In the genomic region with DNA sequence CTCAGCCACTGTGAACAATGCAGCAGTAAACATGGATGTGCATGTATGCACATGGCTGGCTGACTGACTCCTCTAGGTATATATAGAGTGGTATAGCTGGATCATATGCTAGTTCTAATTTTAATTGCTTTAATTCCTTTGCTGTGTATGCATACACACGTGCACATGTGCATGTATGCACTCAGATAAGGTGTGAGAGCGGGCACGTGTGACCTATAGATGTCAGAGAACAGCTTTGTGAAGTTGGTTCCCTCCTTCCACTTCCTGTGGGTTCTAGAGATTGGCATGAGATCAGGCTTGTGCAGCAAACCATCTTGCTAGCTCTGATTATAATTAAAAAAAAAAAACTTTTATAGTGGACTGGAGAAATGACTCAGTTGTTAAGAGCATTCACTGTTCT, we compare ENCODE assay signal across 32 mouse cellular contexts. TPM values are rescaled to one million over a fixed set of nuclear protein-coding genes. Genes with fewer than 3 reads are reported as not detected.
"Had no signal": no experiment of that assay in that cellular context is flagged by ENCODE, and none has a peak within 500 bp of the region (broad histone marks: within the 10 kb centered on the region; RNA-seq: fewer than 3 reads in every experiment).

No protein-coding gene starts in this region.

- H3K4me3 ChIP-seq: embryonic facial prominence, embryonic 10.5 days; embryonic facial prominence, embryonic 12.5 days; embryonic facial prominence, embryonic 13.5 days; embryonic facial prominence, embryonic 15.5 days; erythroblast, embryonic 14.5 days; forebrain, embryonic 10.5 days; forebrain, embryonic 12.5 days; forebrain, embryonic 13.5 days; forebrain, embryonic 15.5 days; gastrocnemius, adult 2 months; heart, adult 2 months had no signal

- H3K27me3 ChIP-seq: embryonic facial prominence, embryonic 12.5 days; embryonic facial prominence, embryonic 13.5 days; embryonic facial prominence, embryonic 15.5 days; forebrain, embryonic 12.5 days; forebrain, embryonic 13.5 days; forebrain, embryonic 15.5 days had no signal

- H3K36me3 ChIP-seq: embryonic facial prominence, embryonic 10.5 days; embryonic facial prominence, embryonic 12.5 days; embryonic facial prominence, embryonic 13.5 days; embryonic facial prominence, embryonic 15.5 days; forebrain, embryonic 10.5 days; forebrain, embryonic 12.5 days; forebrain, embryonic 15.5 days had no signal

- H3K27ac ChIP-seq: embryonic facial prominence, embryonic 10.5 days; embryonic facial prominence, embryonic 12.5 days; embryonic facial prominence, embryonic 13.5 days; embryonic facial prominence, embryonic 15.5 days; forebrain, embryonic 10.5 days; forebrain, embryonic 12.5 days; forebrain, embryonic 13.5 days; forebrain, embryonic 15.5 days; gastrocnemius, adult 2 months; heart, adult 2 months had no signal

- DNase-seq: cerebellum, adult 8-10 months; cerebellum, adult 9-10 months; cerebellum, adult 9-11 months; cerebellum, postnatal 10 days; cerebellum, postnatal 14 days; cerebellum, postnatal 25 days; cerebellum, postnatal 36 days; embryo, embryonic 11 days; forebrain, postnatal 0 days; gastrocnemius, adult 2 months; gastrocnemius, postnatal 10 days; gastrocnemius, postnatal 14 days; gastrocnemius, postnatal 25 days; gastrocnemius, postnatal 36 days; heart, adult 11 months; heart, adult 18-20 months; heart, adult 2 months had no signal

- H3K9ac ChIP-seq: embryonic facial prominence, embryonic 12.5 days; embryonic facial prominence, embryonic 13.5 days; embryonic facial prominence, embryonic 15.5 days; forebrain, embryonic 12.5 days; forebrain, embryonic 13.5 days; forebrain, embryonic 15.5 days; forebrain, postnatal 0 days had no signal

- H3K4me1 ChIP-seq: embryonic facial prominence, embryonic 15.5 days had no signal

- ATAC-seq: forebrain, embryonic 13.5 days; forebrain, embryonic 14.5 days; forebrain, embryonic 15.5 days; forebrain, embryonic 16.5 days had no signal

- H3K9me3 ChIP-seq: embryonic facial prominence, embryonic 10.5 days; embryonic facial prominence, embryonic 12.5 days; embryonic facial prominence, embryonic 13.5 days; embryonic facial prominence, embryonic 15.5 days; forebrain, embryonic 10.5 days; forebrain, embryonic 12.5 days; forebrain, embryonic 13.5 days; forebrain, embryonic 15.5 days had no signal

- H3K4me2 ChIP-seq: embryonic facial prominence, embryonic 12.5 days; embryonic facial prominence, embryonic 13.5 days; embryonic facial prominence, embryonic 15.5 days; forebrain, embryonic 12.5 days; forebrain, embryonic 13.5 days; forebrain, embryonic 15.5 days had no signal

RNA-seq across cellular contexts. Expression of a gene that starts 2.7 kb away (rescaled TPM):
- total RNA-seq: common myeloid progenitor, adult 5-6 weeks had no signal
- polyA plus RNA-seq: embryonic facial prominence, embryonic 11.5 days; embryonic facial prominence, embryonic 13.5 days; embryonic facial prominence, embryonic 15.5 days; erythroblast, embryonic 14.5 days; forebrain, embryonic 15.5 days had no signal

RNA-seq across cellular contexts. Expression of a gene that starts 12.7 kb away (rescaled TPM):
- total RNA-seq: gastrocnemius, adult 18-20 months; gastrocnemius, adult 2 months; gastrocnemius, adult 8-10 months; gastrocnemius, postnatal 14 days; gastrocnemius, postnatal 25 days; gastrocnemius, postnatal 36 days had no signal
- polyA plus RNA-seq: erythroblast, embryonic 14.5 days; forebrain, embryonic 14.5 days; forebrain, embryonic 16.5 days had no signal

RNA-seq across cellular contexts. Expression of a gene that starts 19.3 kb away (rescaled TPM):
- total RNA-seq: gastrocnemius, adult 2 months; gastrocnemius, postnatal 36 days had no signal
- polyA plus RNA-seq: erythroblast, embryonic 14.5 days had no signal
